Mouse (Mus musculus): Measurements from ENCODE around the gene Ceacam2. TPM values are rescaled to one million over a fixed set of nuclear protein-coding genes. Genes with fewer than 3 reads are reported as not detected.
"Not testable (repeated sequence)": the region's sequence is repeated elsewhere in the genome, so short reads cannot be mapped to it uniquely, and the experiment has no call there.

The Ceacam2 gene
- total RNA-seq (2014; fragmentation: Nextera tagmentation) (not detected in 2 replicates), total RNA-seq (2017) (not detected in 2 replicates)

DNA sequence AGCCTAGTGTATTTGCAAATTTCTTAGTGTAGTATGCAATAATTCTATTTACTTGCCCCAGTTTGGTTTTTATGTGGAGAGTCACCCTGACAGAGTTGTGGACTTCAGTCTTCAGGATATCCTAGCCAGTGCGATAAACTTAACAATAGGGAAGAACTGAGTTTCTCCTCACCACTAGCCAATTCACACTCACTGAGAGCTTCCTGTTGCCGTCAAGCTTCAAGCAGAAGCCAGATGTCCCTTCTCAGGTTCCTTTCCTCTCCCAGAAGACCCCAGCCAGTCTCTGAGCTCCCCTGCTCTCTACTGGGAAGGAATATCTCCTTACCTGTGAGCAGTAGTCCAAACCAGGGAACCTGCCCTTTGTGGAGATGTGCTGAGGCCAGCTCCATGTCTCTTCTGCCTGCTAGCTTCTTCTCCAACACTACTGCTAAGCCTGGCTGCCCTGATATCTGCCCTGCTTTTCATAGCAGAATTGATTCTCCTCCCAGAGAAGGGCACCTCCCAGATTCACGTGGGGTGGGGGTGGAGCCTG is at the start of gene Ceacam2:
Gene Ceacam2 (minus strand): TSS at position 482 of the 532 bp plus-strand sequence.
- ATAC-seq (replicated peaks; ENCODE audit: low FRiP score, low TSS enrichment, poor library complexity, severe bottlenecking): not testable (repeated sequence)

DNA sequence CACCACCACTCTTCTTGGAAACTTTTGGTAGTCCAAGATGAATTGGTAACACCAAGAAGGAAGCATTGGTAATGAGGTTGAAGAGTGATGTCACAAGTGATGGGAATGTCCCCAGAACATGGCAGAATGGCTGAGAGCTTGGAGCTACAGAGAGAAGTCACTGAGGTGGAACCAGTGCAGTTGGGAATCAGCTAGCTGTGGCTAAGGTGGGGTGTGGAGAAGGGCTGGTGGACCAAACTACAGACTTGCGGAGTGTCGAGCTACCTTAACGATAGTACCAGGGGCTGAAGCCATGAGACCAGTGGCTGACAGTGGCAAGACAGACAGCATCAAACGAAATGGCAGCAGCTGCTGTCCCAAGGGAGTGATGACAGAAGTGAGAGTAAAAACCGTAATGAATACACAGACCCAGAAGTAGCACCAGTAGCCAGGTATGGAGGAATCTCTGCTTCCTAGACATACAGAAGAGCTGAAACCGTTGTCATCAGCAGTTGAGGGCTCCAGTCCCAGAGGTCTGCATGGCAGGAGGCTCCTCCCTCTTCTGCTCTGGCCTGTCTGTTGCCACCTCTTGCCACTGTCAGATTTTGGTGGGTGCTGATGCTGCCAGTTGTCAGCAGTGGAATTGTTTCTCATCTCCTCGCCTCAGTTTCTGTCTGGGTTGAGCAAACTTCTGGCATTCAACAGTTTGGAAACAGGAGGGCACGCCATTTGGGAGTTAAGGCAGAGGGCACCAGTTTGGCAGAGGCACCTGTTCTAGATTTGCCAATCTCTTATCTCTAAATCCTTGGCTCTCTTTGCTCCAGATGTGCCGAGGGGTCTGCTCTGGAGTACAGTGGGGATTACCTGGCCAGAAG is 45.9 kb upstream of the Ceacam2 start:
- ATAC-seq (replicated peaks; ENCODE audit: low FRiP score, low TSS enrichment, poor library complexity, severe bottlenecking): no peak

DNA sequence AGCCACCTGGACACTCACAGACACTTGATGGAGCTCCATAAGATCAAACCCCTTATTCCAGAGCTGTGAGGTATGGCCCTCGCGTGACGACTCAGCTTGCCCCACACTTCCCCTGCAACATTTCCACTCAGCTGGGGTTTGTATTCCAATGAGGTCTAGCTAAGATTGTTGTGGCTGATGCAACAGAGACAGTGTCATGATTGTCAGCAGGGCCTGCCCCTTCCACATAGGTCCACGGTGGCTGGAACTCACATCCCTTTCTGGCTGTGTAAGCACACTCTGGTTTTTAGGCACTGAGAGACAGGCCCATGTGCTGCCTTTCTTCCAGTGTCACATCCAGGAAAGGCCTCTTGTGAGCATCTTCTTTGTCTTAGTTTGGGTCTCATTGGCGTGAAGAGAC is 45.0 kb upstream of the Ceacam2 start:
- ATAC-seq (replicated peaks; ENCODE audit: low FRiP score, low TSS enrichment, poor library complexity, severe bottlenecking): no peak

DNA sequence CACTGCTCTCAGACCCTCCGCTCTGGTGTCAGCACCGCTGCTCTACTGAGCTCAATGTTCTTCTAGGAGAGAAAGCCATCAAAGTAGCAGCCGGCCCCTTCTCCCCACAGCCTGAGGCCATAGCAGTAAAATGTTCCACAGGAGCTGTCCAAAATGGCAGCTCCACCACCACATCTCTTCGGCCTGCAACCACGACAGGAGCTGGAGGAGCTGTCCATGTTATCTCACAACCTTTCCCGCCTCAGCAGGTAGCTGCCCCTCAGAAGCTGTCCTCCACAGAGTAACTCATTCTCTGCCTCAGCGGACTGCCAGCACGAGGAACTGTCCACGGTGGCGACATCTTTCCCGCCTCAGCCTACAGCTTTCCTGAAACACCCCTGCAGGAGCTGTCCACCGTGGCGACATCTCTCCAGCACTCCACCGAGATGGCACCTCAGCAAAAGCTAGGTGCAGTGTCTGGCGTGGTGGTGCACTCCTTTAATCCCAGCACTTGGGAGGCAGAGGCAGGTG is 42.7 kb upstream of the Ceacam2 start:
- ATAC-seq (replicated peaks; ENCODE audit: low FRiP score, low TSS enrichment, poor library complexity, severe bottlenecking): no peak

- ATAC-seq (replicated peaks; ENCODE audit: low FRiP score, low TSS enrichment, poor library complexity, severe bottlenecking): no peak
These were observed 39.8 kb upstream of the Ceacam2 start for GRCm38 (mm10) chr7:25579441-25579840.

- peak; percentile 41; the same call in 1 of the 2 replicates for ATAC-seq (replicated peaks; ENCODE audit: low FRiP score, low TSS enrichment, poor library complexity, severe bottlenecking)
These were observed 37.3 kb upstream of the Ceacam2 start for GRCm38 (mm10) chr7:25576793-25577437.

- not testable (repeated sequence) for ATAC-seq (replicated peaks; ENCODE audit: low FRiP score, low TSS enrichment, poor library complexity, severe bottlenecking)
These were observed 36.7 kb upstream of the Ceacam2 start for GRCm38 (mm10) chr7:25576308-25576707.

DNA sequence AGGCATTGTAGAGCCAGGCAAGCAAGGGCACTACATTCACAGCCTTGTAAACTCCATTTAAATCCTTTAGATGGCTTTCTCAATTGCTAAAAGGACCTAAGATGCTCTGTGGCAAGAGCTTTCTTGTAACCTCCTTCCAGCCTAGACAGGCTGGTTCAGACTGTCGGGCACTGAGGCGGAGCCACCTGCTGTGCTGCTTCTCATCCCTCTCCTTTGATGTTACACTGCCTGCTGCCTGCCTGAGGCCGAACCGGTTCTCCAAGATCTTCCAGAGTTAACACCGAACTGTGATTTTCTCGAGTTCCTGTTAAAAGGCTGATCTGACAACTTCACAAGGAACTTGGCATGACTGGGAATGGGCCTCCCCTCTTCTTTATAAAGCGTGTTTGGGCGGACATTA is 36.2 kb upstream of the Ceacam2 start:
- no peak for ATAC-seq (replicated peaks; ENCODE audit: low FRiP score, low TSS enrichment, poor library complexity, severe bottlenecking)

- no peak for ATAC-seq (replicated peaks; ENCODE audit: low FRiP score, low TSS enrichment, poor library complexity, severe bottlenecking)
These were observed 35.4 kb upstream of the Ceacam2 start for GRCm38 (mm10) chr7:25575105-25575504.

GRCm38 (mm10) chr7:25573806-25574205 is 34.1 kb upstream of the Ceacam2 start:
- not testable (repeated sequence) for ATAC-seq (replicated peaks; ENCODE audit: low FRiP score, low TSS enrichment, poor library complexity, severe bottlenecking)

GRCm38 (mm10) chr7:25568721-25569120 is 29.1 kb upstream of the Ceacam2 start:
- no peak for ATAC-seq (replicated peaks; ENCODE audit: low FRiP score, low TSS enrichment, poor library complexity, severe bottlenecking)

GRCm38 (mm10) chr7:25541464-25541863 is 1.8 kb upstream of the Ceacam2 start:
- 0 out of 2 replicates have a peak, but pooled peaks have one; percentile 57 for ATAC-seq (replicated peaks; ENCODE audit: low FRiP score, low TSS enrichment, poor library complexity, severe bottlenecking)

- peak; percentile 55 for ATAC-seq (replicated peaks; ENCODE audit: low FRiP score, low TSS enrichment, poor library complexity, severe bottlenecking)
These were observed 297 bp upstream of the Ceacam2 start for GRCm38 (mm10) chr7:25539954-25540353.

DNA sequence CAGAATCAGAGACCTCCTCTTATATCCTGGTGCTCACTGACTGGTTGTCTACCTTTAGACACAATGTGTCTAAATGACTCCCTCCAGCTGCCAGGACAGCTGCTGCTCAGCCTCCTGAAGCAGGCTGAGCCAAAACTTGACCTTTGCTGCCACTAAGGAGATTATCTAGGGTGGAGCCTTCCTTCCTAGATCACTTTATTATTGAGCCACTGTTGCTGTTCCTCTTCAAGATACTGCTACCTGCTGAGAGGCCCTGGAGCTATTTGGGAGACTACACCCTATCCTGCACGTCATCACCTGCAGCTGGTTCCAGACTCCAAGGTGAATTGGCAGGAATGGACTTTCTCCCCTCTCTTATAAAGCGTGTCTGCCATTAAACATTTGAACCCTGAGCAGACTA is 8.8 kb downstream of the Ceacam2 start:
- ATAC-seq (replicated peaks; ENCODE audit: low FRiP score, low TSS enrichment, poor library complexity, severe bottlenecking): no peak

GRCm38 (mm10) chr7:25516070-25516777 is 23.4 kb downstream of the Ceacam2 start:
- not testable (repeated sequence) for ATAC-seq (replicated peaks; ENCODE audit: low FRiP score, low TSS enrichment, poor library complexity, severe bottlenecking)

DNA sequence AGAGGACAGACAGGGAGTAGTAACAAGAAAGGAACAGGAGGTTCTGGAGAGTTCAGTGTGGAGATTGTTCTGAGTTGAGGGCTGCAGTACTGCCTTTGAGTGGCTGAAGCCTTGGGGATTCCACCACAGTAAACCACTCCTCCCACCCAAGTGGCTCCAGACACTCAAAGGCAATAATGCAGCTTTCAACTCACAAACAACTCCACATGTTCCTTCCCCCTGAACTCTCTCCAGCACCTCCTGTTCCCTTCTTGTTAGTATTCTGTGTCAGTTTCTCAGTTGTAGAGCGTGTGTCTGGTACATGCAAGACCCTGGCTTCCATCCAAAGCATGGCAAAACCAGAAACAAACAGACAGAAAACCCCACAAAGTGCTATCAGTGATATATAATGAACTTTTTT is 24.0 kb downstream of the Ceacam2 start:
- not testable (repeated sequence) for ATAC-seq (replicated peaks; ENCODE audit: low FRiP score, low TSS enrichment, poor library complexity, severe bottlenecking)

GRCm38 (mm10) chr7:25509925-25510324 is 29.7 kb downstream of the Ceacam2 start:
- no peak for ATAC-seq (replicated peaks; ENCODE audit: low FRiP score, low TSS enrichment, poor library complexity, severe bottlenecking)

DNA sequence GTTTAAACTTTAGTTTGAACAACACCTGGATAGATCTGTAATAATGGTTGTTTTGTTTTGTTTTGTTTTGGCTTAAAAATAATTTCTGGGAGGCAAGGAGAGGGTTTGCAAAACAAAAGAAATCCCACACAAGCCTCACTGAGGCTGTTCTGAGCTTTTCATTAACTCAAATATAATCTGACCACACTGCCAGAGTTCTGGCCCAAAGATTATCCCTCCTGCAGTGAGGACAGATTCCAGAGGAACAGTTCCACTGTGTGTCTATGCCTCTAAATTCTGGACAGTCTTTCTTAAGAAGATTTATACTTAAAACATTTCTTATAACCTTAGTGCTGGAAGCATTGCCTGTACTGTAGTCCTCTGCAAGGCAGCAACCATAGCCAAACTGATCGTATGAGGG is 45.0 kb downstream of the Ceacam2 start:
- no peak for ATAC-seq (replicated peaks; ENCODE audit: low FRiP score, low TSS enrichment, poor library complexity, severe bottlenecking)

DNA sequence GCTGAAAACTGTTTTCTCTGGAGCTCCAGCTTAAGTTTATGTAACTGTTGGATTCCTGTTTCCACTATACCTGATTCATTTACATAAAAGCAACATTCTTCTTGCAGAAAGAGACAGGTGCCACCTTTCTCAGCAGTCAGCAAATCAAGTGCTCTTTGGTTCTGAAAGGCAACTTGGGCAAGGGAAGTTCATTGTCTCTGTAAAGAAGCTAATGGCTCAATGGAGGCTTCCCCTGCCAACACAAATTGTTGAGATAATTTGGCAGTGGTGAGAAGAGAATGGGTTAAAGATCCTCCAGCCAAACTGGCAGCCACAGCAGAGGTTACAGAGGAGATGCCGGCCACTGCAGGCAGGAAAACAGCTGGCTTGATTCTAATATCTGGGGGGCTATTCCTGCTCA is 49.0 kb downstream of the Ceacam2 start:
- ATAC-seq (replicated peaks; ENCODE audit: low FRiP score, low TSS enrichment, poor library complexity, severe bottlenecking): not testable (repeated sequence)

DNA sequence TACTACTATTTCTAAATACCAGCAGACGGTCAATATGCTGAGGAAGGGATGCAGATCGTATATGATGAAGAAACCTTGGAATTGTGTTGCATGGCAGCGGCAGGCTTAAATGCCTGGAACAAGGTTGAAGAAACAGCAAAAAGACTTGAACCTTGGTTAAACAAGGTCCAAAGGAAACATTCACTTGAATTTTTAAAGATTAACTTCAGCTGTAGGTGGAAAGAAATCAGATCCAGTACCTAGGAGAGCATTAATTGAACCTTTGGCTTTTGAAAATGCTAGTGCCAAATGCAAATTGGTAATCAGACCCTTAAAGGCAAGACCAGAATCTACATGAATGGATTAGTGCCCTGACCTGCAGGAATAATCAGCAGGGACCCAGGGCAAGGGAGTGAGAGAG is 50.3 kb downstream of the Ceacam2 start:
- not testable (repeated sequence) for ATAC-seq (replicated peaks; ENCODE audit: low FRiP score, low TSS enrichment, poor library complexity, severe bottlenecking)

Measured in megakaryocyte-erythroid progenitor cell, adult 5-6 weeks (primary cell).